Mouse (Mus musculus) testis, adult 2 months (tissue): ENCODE results near the gene Camta1.

Experiments
- CTCF ChIP-seq: fragments of 200-500 bp; IDR thresholded peaks from 2 replicates; pipeline ENCODE4 v1.5.1; 2012; ENCODE audit warnings: low read depth, mild to moderate bottlenecking, inconsistent platforms, low read length, moderate library complexity; ENCODE audit not compliant: control insufficient read depth, insufficient read depth, insufficient replicate concordance
- POLR2A ChIP-seq: fragments of 200-500 bp; IDR thresholded peaks from 2 replicates; pipeline ENCODE4 v1.6.1; 2012; ENCODE audit warnings: low read depth, mild to moderate bottlenecking, inconsistent platforms, low read length, moderate library complexity; ENCODE audit not compliant: control insufficient read depth

GRCm38 (mm10) chr4:150894718-150895501 is 966.8 kb downstream of the Camta1 start:
- no peak for TF ChIP-seq POLR2A
- no peak for TF ChIP-seq CTCF
